Mouse (Mus musculus) CH12.LX (cell line): ENCODE results near the gene Tmpo.

ENCODE experiments used
- CTCF ChIP-seq, 2 experiments: IDR thresholded peaks in 1 of 2; conservative IDR thresholded peaks in 1 of 2; 2 replicates each; pipeline ENCODE4 v1.5.1; 2011 to 2012; ENCODE audit warnings: low read depth in 2 of 2, low read length in 2 of 2, improper control_type of control experiment in 1 of 2, inconsistent platforms in 1 of 2, mild to moderate bottlenecking in 1 of 2, moderate library complexity in 1 of 2
- EP300 ChIP-seq: IDR thresholded peaks from 2 replicates; pipeline ENCODE4 v1.6.1; 2011; ENCODE audit warnings: low read length, improper control_type of control experiment
- JUND ChIP-seq: conservative IDR thresholded peaks from 2 replicates; pipeline ENCODE4 v1.6.1; 2011; ENCODE audit warnings: low read depth, low read length, improper control_type of control experiment
- NELFE ChIP-seq: IDR thresholded peaks from 2 replicates; pipeline ENCODE4 v1.6.1; 2011; ENCODE audit warnings: low read depth, low read length, improper control_type of control experiment
- POLR2A ChIP-seq: IDR thresholded peaks from 2 replicates; pipeline ENCODE4 v1.6.1; 2011; ENCODE audit warnings: low read depth, mild to moderate bottlenecking, improper control_type of control experiment, low read length
- RCOR1 ChIP-seq: conservative IDR thresholded peaks from 2 replicates; pipeline ENCODE4 v1.6.1; 2012; ENCODE audit warnings: low read depth, mild to moderate bottlenecking, inconsistent platforms, low read length, improper control_type of control experiment
- TBP ChIP-seq: conservative IDR thresholded peaks from 2 replicates; pipeline ENCODE4 v1.6.1; 2011; ENCODE audit warnings: low read depth, low read length, improper control_type of control experiment
- ZKSCAN1 ChIP-seq: IDR thresholded peaks from 2 replicates; pipeline ENCODE4 v1.6.1; 2012; ENCODE audit warnings: low read depth, inconsistent platforms, low read length, improper control_type of control experiment, borderline replicate concordance

GRCm38 (mm10) chr10:91200581-91200980 is 19.5 kb upstream of the Tmpo start:
- TF ChIP-seq CTCF (conservative IDR thresholded peaks at IDR 0.05 in 1 of 2, IDR thresholded peaks at IDR 0.05 in 1 of 2; ENCODE audit: low read depth in 2 of 2, low read length in 2 of 2) (no peak), EP300 (no peak), POLR2A (no peak), NELFE (no peak), JUND (no peak), RCOR1 (no peak), ZKSCAN1 (no peak), TBP (no peak)
